Mouse (Mus musculus) brain, embryonic 14.5 days (tissue): ENCODE data around the gene Mogs.

Experiments
- CTCF ChIP-seq: fragments of 200-500 bp; IDR thresholded peaks from 2 replicates; pipeline ENCODE4 v1.5.1; 2012; ENCODE audit warnings: inconsistent platforms, mild to moderate bottlenecking, moderate library complexity, borderline replicate concordance; ENCODE audit not compliant: insufficient read depth, insufficient read length; ENCODE audit errors: extremely low read depth
- POLR2A ChIP-seq: fragments of 200-500 bp; IDR thresholded peaks from 2 replicates; pipeline ENCODE4 v1.6.1; 2012; ENCODE audit warnings: mild to moderate bottlenecking, inconsistent platforms, borderline replicate concordance; ENCODE audit not compliant: poor library complexity, insufficient read depth, insufficient read length, severe bottlenecking; ENCODE audit errors: extremely low read depth

- no peak for TF ChIP-seq POLR2A
- no peak for TF ChIP-seq CTCF
Observed at GRCm38 (mm10) chr6:83153038-83153437, 37.7 kb downstream of the Mogs start.
